Mouse (Mus musculus): Measurements from ENCODE around the gene Sell.

GRCm38 (mm10) chr1:164130013-164130412 is 68.2 kb downstream of the Sell start:
- TF ChIP-seq CTCF (IDR thresholded peaks at IDR 0.05; ENCODE audit: extremely low read depth, insufficient read depth, low read length): no peak
- no peak for TF ChIP-seq POLR2A (IDR thresholded peaks at IDR 0.05; ENCODE audit: extremely low read depth, insufficient read depth, low read length)

Data from cortical plate, adult 2 months (tissue).